Mouse (Mus musculus) midbrain, embryonic 11.5 days (tissue): ENCODE results near the gene Agpat3. TPM values are rescaled to one million over a fixed set of nuclear protein-coding genes. Genes with fewer than 3 reads are reported as not detected.

Source experiments
- ATAC-seq: fragments of 200-750 bp; cut with Nextera tagmentation; 2 replicates; pipeline ENCODE4 v1.8.0; 2017; ENCODE audit warnings: moderate TSS enrichment, moderate library complexity; ENCODE audit not compliant: low FRiP score
- DNase-seq: peaks from one replicate; pipeline ENCODE4 v3.0.0; 2015; ENCODE audit warnings: low spot score; ENCODE audit errors: missing footprints
- H3K27ac ChIP-seq: fragments of 300-500 bp; sonication (generic); 2 replicates; pipeline ENCODE4 v1.5.1; 2014; ENCODE audit warnings: low read depth, low read length
- H3K27me3 ChIP-seq: fragments of 300-500 bp; sonication (generic); 2 replicates; pipeline ENCODE4 v1.6.1; 2014; ENCODE audit warnings: mild to moderate bottlenecking, low read length, moderate library complexity, mixed read lengths; ENCODE audit not compliant: control insufficient read depth, insufficient read depth
- H3K36me3 ChIP-seq: fragments of 300-500 bp; sonication (generic); 2 replicates; pipeline ENCODE4 v1.6.1; 2014; ENCODE audit warnings: mild to moderate bottlenecking, low read length, moderate library complexity, mixed read lengths; ENCODE audit not compliant: control insufficient read depth, insufficient read depth
- H3K4me1 ChIP-seq: fragments of 300-500 bp; sonication (generic); 2 replicates; pipeline ENCODE4 v1.6.1; 2014; ENCODE audit warnings: low read length; ENCODE audit not compliant: control insufficient read depth, insufficient read depth
- H3K4me2 ChIP-seq: fragments of 300-500 bp; sonication (generic); 2 replicates; pipeline ENCODE4 v1.6.1; 2014; ENCODE audit warnings: mild to moderate bottlenecking, moderate library complexity
- H3K4me3 ChIP-seq: fragments of 300-500 bp; sonication (generic); 2 replicates; pipeline ENCODE4 v1.5.1; 2014; ENCODE audit warnings: low read depth, low read length
- H3K9ac ChIP-seq: fragments of 300-500 bp; sonication (generic); 2 replicates; pipeline ENCODE4 v1.6.1; 2014; ENCODE audit warnings: low read length
- H3K9me3 ChIP-seq: fragments of 300-500 bp; sonication (generic); 2 replicates; pipeline ENCODE4 v1.6.1; 2016; ENCODE audit warnings: low read length; ENCODE audit not compliant: control insufficient read depth
- WGBS: fragments of 180-500 bp; shearing (Covaris S2); extraction: QIAGEN DNeasy Blood & Tissue Kit; methylation state at CpG from one replicate; pipeline ENCODE4 v1.1.7; 2014; 5-methylcytosine and 5-hydroxymethylcytosine counted together
- polyA plus RNA-seq: library from polyadenylated mRNA; unstranded; fragments of >200 nt; fragmentation: Nextera tagmentation; extraction: Ambion mirVana; gene quantifications from 2 replicates; pipeline ENCODE4 v1.2.1, GENCODE M21; 2014

Gene Agpat3
- polyA plus RNA-seq, 1 experiment from 2014 or later, result 46.3 TPM

DNA sequence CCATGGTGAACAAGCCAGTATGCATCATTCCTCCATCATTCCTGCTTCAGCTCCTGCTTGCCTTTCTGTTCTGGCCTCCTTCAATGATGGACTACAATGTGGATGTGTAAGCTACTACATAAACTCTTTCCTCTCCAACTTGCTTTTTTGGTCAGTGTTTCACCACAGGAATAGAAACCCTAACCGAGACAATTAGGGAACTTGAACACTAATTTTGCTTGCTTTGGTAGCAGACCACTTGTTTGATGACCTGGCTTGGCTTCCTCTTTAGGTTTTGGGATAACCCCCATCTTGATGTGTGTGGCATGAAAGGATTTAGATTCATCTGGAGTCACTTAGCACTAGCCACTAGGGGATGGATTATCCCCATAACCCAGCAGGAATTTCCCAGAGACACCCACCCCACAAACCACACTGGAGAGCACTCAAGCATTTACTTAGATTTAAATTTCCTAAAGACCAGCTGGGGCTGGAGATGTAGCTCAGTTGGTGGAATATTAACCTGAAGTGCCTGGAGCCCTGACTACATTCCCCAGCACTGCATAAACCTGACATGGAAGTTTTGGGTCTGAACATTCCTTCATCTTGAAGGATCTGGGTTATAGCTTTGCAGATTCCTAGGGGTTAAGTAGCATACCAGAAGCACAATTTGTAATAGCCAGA is 3.8 kb upstream of the Agpat3 start:
- H3K4me3 ChIP-seq, result no peak overlapping the region
- no peaks in the 10 kb centered on the region for H3K9me3 ChIP-seq
- H3K27ac ChIP-seq, result no peak overlapping the region
- no peak overlapping the region for H3K4me2 ChIP-seq
- 55% methylated on average over 1 of the region's 1 CpGs for WGBS
- H3K4me1 ChIP-seq, result peaks cover 9% of the 10 kb centered on the region
- no peaks in the 10 kb centered on the region for H3K27me3 ChIP-seq
- no peak for DNase-seq
- no peaks in the 10 kb centered on the region for H3K36me3 ChIP-seq
- no peak overlapping the region for H3K9ac ChIP-seq
- ATAC-seq, result no peak

DNA sequence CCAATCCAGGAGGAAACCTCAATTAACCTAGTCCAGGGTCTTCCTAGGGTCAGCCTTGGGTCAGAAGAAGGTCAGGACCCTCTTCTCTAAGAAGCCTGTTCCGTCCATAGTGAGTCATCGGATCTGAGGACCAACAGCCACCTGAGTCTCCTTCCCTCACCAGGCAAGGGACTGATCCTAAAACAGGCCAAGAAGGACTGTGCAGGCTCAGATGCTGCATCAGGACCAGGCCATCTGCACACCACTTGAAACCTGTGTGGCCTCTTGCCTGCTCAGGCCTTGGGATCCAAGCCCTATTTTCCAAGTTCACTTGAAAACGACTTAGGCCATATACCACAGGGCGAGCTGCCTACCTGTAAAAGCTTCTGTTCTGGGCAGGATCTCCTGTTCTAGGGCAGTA is 907 bp upstream of the Agpat3 start:
- peaks cover 15% of the 10 kb centered on the region for H3K4me1 ChIP-seq
- H3K27ac ChIP-seq, result no peak overlapping the region
- no peak overlapping the region for H3K4me3 ChIP-seq
- no peaks in the 10 kb centered on the region for H3K9me3 ChIP-seq
- H3K9ac ChIP-seq, result no peak overlapping the region
- H3K27me3 ChIP-seq, result no peaks in the 10 kb centered on the region
- WGBS, result 60% methylated on average over 4 of the region's 4 CpGs
- 0 out of 2 replicates have a peak, but pooled peaks have one; percentile 10 for ATAC-seq
- no peaks in the 10 kb centered on the region for H3K36me3 ChIP-seq
- no peak overlapping the region for H3K4me2 ChIP-seq
- no peak for DNase-seq

DNA sequence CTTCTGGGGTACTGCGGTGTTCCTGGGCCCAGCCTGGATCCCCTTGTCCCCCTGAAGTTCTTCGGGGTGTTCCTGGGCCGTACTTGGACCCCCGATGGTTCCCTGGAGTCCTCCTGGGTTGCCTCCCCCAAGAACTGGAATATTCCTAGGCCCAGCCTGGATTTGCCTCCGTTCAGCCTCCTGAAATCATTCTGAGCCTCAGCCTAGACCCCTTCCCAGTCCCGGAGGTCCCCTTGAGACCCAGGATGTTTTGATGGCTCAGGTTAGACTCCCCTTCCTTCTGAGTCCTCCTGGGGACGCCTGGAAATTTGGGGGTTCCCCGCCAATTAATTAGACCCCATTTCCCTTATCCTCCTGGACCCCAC is 359 bp upstream of the Agpat3 start:
- Histone ChIP-seq H3K9me3 (no peaks in the 10 kb centered on the region), H3K27me3 (no peaks in the 10 kb centered on the region), H3K4me1 (peaks cover 15% of the 10 kb centered on the region), H3K4me3 (peak overlapping the region; percentile 94), H3K4me2 (peak overlapping the region; percentile 83), H3K36me3 (no peaks in the 10 kb centered on the region), H3K9ac (peak overlapping the region; percentile 99), H3K27ac (0 out of 2 replicates have a peak overlapping the region, but pooled peaks have one; percentile 20)
- DNase-seq (no peak), ATAC-seq (peak; percentile 35; the same call in 1 of the 2 replicates)
- WGBS, result 21% methylated on average over 8 of the region's 8 CpGs

DNA sequence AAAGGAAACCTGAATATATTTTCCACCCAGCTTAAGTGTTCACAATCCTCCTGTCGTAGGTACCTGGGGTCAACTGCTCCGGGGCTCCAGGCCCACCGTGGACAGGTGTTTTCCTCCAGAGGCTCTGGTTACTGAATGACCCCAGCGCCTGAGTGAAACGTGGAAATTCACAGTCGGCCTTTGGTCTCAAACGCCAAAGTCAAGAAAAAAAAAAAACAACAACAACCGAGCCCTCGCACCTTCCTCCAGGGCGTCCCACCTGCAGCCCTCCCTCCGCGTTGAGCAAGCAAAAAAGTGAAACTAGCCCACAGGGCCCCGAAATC is 764 bp downstream of the Agpat3 start:
- Histone ChIP-seq H3K9me3 (no peaks in the 10 kb centered on the region), H3K27me3 (no peaks in the 10 kb centered on the region), H3K27ac (no peak overlapping the region), H3K9ac (peak overlapping the region; percentile 99), H3K4me1 (peaks cover 15% of the 10 kb centered on the region), H3K36me3 (no peaks in the 10 kb centered on the region), H3K4me2 (peak overlapping the region; percentile 83), H3K4me3 (peak overlapping the region; percentile 94)
- ATAC-seq (no peak), DNase-seq (peak; percentile 88)
- WGBS, result 4% methylated on average over 13 of the region's 13 CpGs

DNA sequence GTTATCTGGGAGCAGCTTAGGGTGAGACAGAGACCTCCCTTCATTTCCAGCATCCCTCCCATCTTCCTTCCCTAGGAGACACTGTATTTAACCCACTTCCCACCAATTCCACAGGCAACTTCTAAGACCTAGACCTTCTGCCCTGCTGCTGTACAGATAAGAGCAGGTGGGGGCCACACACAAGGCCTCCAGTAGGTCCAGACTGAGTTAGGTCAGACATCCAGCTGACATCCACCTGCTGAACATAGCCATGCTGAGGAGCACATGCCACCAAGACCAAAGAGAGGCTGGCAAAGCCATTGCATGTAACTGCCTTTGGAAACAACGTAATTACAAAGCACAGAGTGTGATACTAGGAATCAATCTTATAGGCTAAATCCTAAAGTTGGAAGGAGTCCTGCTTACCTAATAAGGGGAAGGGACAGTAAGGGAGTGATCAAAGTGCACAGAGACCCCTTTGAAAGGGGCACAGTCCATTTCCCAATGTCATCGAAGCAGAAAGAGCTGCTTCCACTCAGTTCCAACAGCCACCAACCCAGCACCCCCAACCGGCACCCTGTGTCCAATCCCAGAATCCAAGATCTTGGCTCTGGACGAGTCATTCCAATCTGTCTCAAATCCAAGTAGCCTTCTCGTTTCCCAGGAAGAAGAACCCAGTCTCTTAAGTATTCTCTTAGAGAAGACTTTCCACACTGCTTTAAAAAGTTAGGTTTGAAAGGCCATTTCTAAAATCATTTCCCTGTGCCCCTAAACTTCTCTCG is 1.3 kb downstream of the Agpat3 start:
- Histone ChIP-seq H3K4me2 (peak overlapping the region; percentile 83), H3K9ac (peak overlapping the region; percentile 99), H3K36me3 (no peaks in the 10 kb centered on the region), H3K4me3 (peak overlapping the region; percentile 94), H3K9me3 (no peaks in the 10 kb centered on the region), H3K27ac (no peak overlapping the region), H3K27me3 (no peaks in the 10 kb centered on the region), H3K4me1 (peaks cover 15% of the 10 kb centered on the region)
- 29% methylated on average over 6 of the region's 6 CpGs for whole genome bisulfite sequencing
- ATAC-seq, result no peak
- no peak for DNase-seq

DNA sequence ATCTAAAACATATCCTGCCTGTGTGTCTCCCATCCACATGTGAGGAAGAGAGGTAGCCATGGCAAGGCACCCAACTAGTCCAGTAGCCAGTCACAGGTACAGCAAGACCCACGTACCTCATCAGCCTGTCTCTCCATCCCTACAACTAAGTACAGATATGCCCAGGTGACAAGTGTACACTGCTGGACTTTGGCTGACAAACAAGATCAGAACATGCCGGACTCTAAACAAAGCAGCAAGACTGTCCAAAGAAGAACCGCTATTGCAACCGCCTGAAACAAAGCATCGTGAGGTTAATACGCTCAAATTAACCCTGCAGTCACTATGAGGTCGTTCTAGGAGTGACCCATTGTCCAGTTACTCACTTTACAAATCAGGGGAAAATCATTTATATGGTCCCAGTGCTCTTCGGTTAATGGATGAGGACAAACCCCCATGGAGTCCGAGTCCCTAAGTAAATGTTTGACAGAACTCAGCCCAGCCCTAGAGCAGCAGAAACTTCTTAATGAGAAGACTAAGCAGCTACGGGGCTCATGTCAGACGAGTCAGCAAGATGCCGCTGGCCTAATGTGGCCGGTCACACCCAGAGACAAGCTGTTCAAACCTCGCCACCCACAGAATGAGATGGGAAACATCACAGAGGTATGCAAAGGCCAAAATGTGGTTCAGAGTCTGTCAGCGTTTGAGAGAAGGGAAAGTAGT is 2.7 kb downstream of the Agpat3 start:
- H3K27me3 ChIP-seq, result no peaks in the 10 kb centered on the region
- no peak overlapping the region for H3K27ac ChIP-seq
- no peak overlapping the region for H3K4me2 ChIP-seq
- no peaks in the 10 kb centered on the region for H3K36me3 ChIP-seq
- DNase-seq (no peak), ATAC-seq (no peak)
- H3K4me1 ChIP-seq, result peaks cover 15% of the 10 kb centered on the region
- H3K4me3 ChIP-seq, result no peak overlapping the region
- H3K9me3 ChIP-seq, result no peaks in the 10 kb centered on the region
- no peak overlapping the region for H3K9ac ChIP-seq
- WGBS, result 78% methylated on average over 15 of the region's 15 CpGs

DNA sequence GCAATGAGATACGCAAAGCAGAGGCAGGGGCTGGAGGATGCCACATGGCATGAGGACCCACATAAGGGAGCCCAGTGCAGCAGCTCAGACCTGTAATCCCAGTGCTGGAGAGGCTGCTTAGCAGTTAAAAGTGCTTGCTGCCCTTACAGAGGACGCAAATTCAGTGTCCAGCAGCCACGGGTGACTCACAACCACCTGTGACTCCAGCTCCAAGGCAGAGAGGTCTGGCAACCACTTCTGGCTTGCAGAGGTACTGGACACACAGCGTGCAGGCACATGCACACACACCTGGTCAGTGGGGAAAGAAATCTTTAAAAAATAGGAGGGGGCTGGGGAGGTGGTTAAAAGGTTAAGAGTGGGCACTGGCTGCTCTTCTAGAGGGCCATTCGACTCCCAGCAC is 4.1 kb downstream of the Agpat3 start:
- Histone ChIP-seq H3K27ac (no peak overlapping the region), H3K4me3 (no peak overlapping the region), H3K4me1 (peaks cover 15% of the 10 kb centered on the region), H3K36me3 (no peaks in the 10 kb centered on the region), H3K27me3 (no peaks in the 10 kb centered on the region), H3K4me2 (no peak overlapping the region), H3K9ac (no peak overlapping the region), H3K9me3 (no peaks in the 10 kb centered on the region)
- no peak for DNase-seq
- WGBS, result 97% methylated on average over 5 of the region's 5 CpGs
- no peak for ATAC-seq

DNA sequence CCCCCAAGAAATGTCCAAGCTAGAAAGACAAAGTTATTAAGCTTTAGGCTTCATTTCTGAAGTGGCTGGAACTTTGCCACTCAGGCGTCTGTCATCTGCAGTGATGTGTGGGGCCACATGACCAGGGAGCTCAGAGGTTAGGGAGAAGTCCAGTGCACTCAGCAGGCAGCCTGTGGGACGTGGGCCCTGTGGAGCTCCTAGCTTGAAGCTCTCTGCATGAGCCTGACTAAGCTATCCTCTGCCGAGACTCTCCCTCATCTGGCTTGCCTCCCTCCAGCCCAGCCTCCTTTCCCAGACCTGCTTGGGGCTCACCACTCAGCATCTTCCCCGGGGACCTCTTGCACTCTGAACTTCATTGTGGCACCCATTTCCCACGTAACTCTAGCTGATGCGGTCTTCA is 4.8 kb downstream of the Agpat3 start:
- Histone ChIP-seq H3K27ac (no peak overlapping the region), H3K27me3 (no peaks in the 10 kb centered on the region), H3K9me3 (no peaks in the 10 kb centered on the region), H3K9ac (no peak overlapping the region), H3K4me3 (no peak overlapping the region), H3K4me1 (peaks cover 12% of the 10 kb centered on the region), H3K36me3 (no peaks in the 10 kb centered on the region), H3K4me2 (no peak overlapping the region)
- 76% methylated on average over 6 of the region's 6 CpGs for WGBS
- DNase-seq, result no peak
- ATAC-seq, result no peak

DNA sequence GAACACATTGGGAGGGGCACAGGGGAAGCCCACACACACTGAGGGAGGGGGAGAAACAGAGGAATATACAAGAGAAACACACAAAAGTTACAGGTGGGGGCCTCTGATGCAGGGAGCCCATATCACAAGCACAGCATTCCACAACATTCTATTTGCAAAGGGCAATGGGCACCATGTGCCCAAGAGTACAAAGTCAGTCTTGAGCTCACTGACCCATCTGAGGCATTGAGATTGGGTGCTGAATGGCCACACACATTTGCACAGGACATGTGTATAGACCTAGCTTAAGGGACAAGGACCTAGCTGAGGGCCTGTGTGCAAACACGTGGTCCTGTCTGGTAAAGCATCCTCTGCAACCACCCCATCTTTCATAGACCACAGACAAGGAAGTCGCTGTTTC is 6.8 kb downstream of the Agpat3 start:
- Histone ChIP-seq H3K4me1 (peaks cover under 1% of the 10 kb centered on the region), H3K36me3 (no peaks in the 10 kb centered on the region), H3K27ac (no peak overlapping the region), H3K9ac (no peak overlapping the region), H3K9me3 (no peaks in the 10 kb centered on the region), H3K4me2 (no peak overlapping the region), H3K4me3 (no peak overlapping the region), H3K27me3 (no peaks in the 10 kb centered on the region)
- no peak for ATAC-seq
- WGBS, result 97% methylated on average over 2 of the region's 2 CpGs
- DNase-seq, result no peak
